Mouse (Mus musculus) small intestine, adult 2 months (tissue): Measurements from ENCODE around the gene Gm20388.

ENCODE experiments used
- CTCF ChIP-seq: fragments of 200-500 bp; IDR thresholded peaks from 2 replicates; pipeline ENCODE4 v1.5.1; 2012; ENCODE audit warnings: low read depth, mild to moderate bottlenecking, control low read depth, inconsistent platforms, low read length, moderate library complexity, mixed read lengths; ENCODE audit not compliant: insufficient replicate concordance, insufficient read length; ENCODE audit errors: extremely low read depth
- POLR2A ChIP-seq: fragments of 200-500 bp; IDR thresholded peaks from 2 replicates; pipeline ENCODE4 v1.6.1; 2012; ENCODE audit warnings: low read depth, mild to moderate bottlenecking, control low read depth, inconsistent platforms, low read length, moderate library complexity

DNA sequence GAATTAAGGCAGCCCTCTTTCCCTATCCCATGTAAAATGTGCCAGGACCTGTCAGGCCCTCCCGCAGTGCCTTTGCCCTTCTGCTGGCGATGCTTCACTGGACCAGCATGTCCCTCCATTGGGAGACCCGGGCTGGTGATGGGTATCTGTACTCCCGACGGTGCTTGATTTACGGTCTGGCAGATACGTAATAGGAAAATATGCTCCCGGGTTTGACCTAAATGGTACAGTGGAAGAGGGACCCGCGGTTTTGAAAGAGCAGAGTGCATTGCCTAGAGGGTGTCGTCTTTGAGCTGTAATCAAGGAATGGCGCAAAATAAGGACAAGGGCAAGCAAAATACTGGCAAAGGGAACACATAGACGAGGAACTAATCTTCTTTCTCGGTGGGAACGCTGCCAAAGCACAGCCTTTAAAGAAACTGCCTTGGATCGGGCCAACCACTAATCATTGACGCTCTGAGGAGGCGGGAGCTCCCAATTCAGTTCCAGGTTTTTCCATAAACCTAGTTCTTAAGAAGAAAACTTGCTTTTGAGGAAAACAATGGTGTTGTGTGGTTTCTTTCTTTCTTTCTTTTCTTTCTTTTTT, 1919.2 kb downstream of the Gm20388 start:
- TF ChIP-seq CTCF = 0 out of 2 replicates have a peak, but pooled peaks have one; percentile 4
- TF ChIP-seq POLR2A = no peak
